Mouse (Mus musculus) limb, embryonic 14.5 days (tissue): ENCODE measurements around the gene Nt5dc2. TPM values are rescaled to one million over a fixed set of nuclear protein-coding genes. Genes with fewer than 3 reads are reported as not detected.

Experiments used
- ATAC-seq: fragments of 200-750 bp; cut with Nextera tagmentation; 2 replicates; pipeline ENCODE4 v1.8.0; 2017; ENCODE audit warnings: low read depth, moderate number of reproducible peaks, moderate TSS enrichment; ENCODE audit not compliant: low FRiP score
- DNase-seq: peaks from one replicate; pipeline ENCODE4 v3.0.0-alpha.2; 2015; ENCODE audit warnings: low spot score
- H3K27ac ChIP-seq: fragments of 300-500 bp; sonication (generic); replicated peaks from 2 replicates; pipeline ENCODE4 v1.5.1; 2014; ENCODE audit warnings: low read depth, mild to moderate bottlenecking, low read length, moderate library complexity, mixed read lengths
- H3K27me3 ChIP-seq: fragments of 300-500 bp; sonication (generic); 2 replicates; pipeline ENCODE4 v1.6.1; 2014; ENCODE audit warnings: low read length, mixed read lengths; ENCODE audit not compliant: control insufficient read depth, insufficient read depth
- H3K36me3 ChIP-seq: fragments of 300-500 bp; sonication (generic); 2 replicates; pipeline ENCODE4 v1.6.1; 2014; ENCODE audit warnings: mild to moderate bottlenecking, low read length, moderate library complexity, mixed read lengths; ENCODE audit not compliant: control insufficient read depth, insufficient read depth
- H3K4me1 ChIP-seq: fragments of 300-500 bp; sonication (generic); 2 replicates; pipeline ENCODE4 v1.6.1; 2014; ENCODE audit warnings: antibody characterized with exemption, low read length, mixed read lengths; ENCODE audit not compliant: control insufficient read depth, insufficient read depth
- H3K4me2 ChIP-seq: fragments of 300-500 bp; sonication (generic); replicated peaks from 2 replicates; pipeline ENCODE4 v1.6.1; 2014; ENCODE audit warnings: low read depth, mild to moderate bottlenecking, low read length, moderate library complexity; ENCODE audit not compliant: severe bottlenecking
- H3K4me3 ChIP-seq: fragments of 300-500 bp; sonication (generic); replicated peaks from 2 replicates; pipeline ENCODE4 v1.5.1; 2014; ENCODE audit warnings: low read length
- H3K9ac ChIP-seq: fragments of 300-500 bp; sonication (generic); 2 replicates; pipeline ENCODE4 v1.6.1; 2014; ENCODE audit warnings: mild to moderate bottlenecking, low read depth, low read length, moderate library complexity; ENCODE audit not compliant: severe bottlenecking
- H3K9me3 ChIP-seq: fragments of 300-500 bp; sonication (generic); 2 replicates; pipeline ENCODE4 v1.6.1; 2016; ENCODE audit warnings: low read length; ENCODE audit not compliant: control insufficient read depth
- POLR2A ChIP-seq: fragments of 200-500 bp; IDR thresholded peaks from 2 replicates; pipeline ENCODE4 v1.8.0; 2012; ENCODE audit warnings: inconsistent platforms, mild to moderate bottlenecking, moderate library complexity, borderline replicate concordance; ENCODE audit not compliant: insufficient read depth, insufficient read length; ENCODE audit errors: extremely low read depth
- WGBS: fragments of 180-500 bp; shearing (Covaris S2); extraction: QIAGEN DNeasy Blood & Tissue Kit; methylation state at CpG from one replicate; pipeline ENCODE4 v1.1.7; 2014; 5-methylcytosine and 5-hydroxymethylcytosine counted together
- polyA plus RNA-seq, 2 experiments: library from polyadenylated mRNA; depleted of rRNA in 1 of 2; stranded (reverse) in 1 of 2; unstranded in 1 of 2; fragments of >200 nt; fragmentation: Nextera tagmentation in 1 of 2; extraction: Ambion mirVana in 1 of 2; gene quantifications; 2 replicates each; pipeline versions ENCODE4 v1.2.1 to v1.2.3; 2012 to 2014

The Nt5dc2 gene
- polyA plus RNA-seq, 2 experiments = 357 to 361 TPM

DNA sequence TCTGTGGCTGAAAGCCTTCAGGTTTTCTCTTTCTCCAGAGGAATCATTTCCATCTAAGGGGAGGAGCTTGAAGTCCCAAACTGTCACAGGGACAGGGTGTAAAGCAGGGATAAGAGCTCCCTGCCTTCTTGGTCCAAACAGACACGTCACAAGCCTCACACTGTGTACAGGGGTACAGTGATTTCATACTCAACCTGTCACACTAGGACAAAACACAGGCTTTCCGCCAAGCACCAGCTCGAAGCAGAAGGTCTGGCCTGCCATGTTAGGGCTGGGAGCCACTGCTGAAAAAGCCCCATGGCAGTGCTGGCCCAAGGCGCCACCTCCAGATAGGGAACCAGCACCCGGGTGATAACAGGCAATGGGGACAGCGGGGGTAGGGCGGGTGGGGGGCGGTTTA, 33.2 kb downstream of the Nt5dc2 start:
- Histone ChIP-seq H3K4me1 (no peaks in the 10 kb centered on the region), H3K27me3 (no peaks in the 10 kb centered on the region), H3K9ac (no peak overlapping the region), H3K4me2 (no peak overlapping the region), H3K4me3 (no peak overlapping the region), H3K36me3 (no peaks in the 10 kb centered on the region), H3K9me3 (no peaks in the 10 kb centered on the region), H3K27ac (no peak overlapping the region)
- 78% methylated on average over 8 of the region's 8 CpGs for WGBS
- TF ChIP-seq POLR2A = no peak
- no peak for DNase-seq
- ATAC-seq = no peak

DNA sequence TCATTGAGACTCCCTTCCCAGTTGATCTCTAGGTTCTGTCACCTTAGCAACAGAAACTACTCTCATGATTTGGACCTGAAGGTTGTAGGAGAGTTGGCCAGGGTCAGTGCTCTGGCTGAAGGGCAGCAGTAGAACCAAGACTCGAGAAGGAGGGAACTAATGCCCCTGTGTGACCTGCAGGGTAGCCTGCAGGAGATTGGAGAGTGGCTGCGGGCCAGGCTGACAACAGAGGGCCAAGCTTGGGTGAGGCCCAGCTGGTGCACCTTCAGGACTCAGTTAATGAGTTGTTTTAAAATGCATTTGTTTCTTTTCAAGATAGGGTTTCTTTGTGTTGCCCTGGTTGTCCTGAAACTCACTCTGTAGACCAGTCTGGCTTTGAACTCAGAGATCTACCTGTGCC, 34.2 kb downstream of the Nt5dc2 start:
- DNase-seq (no peak), ATAC-seq (no peak)
- Histone ChIP-seq H3K27ac (no peak overlapping the region), H3K9ac (no peak overlapping the region), H3K36me3 (peaks cover 2% of the 10 kb centered on the region), H3K4me2 (no peak overlapping the region), H3K4me3 (no peak overlapping the region), H3K27me3 (no peaks in the 10 kb centered on the region), H3K9me3 (no peaks in the 10 kb centered on the region), H3K4me1 (no peaks in the 10 kb centered on the region)
- TF ChIP-seq POLR2A = no peak
- 64% methylated on average over 2 of the region's 2 CpGs for WGBS

- H3K9me3 ChIP-seq = no peaks in the 10 kb centered on the region
- DNase-seq = no peak
- no peak for ATAC-seq
- no peaks in the 10 kb centered on the region for H3K4me1 ChIP-seq
- 63% methylated on average over 7 of the region's 7 CpGs for WGBS
- H3K4me2 ChIP-seq = no peak overlapping the region
- peaks cover 7% of the 10 kb centered on the region for H3K36me3 ChIP-seq
- H3K27me3 ChIP-seq = no peaks in the 10 kb centered on the region
- TF ChIP-seq POLR2A = no peak
- no peak overlapping the region for H3K27ac ChIP-seq
- H3K9ac ChIP-seq = no peak overlapping the region
- no peak overlapping the region for H3K4me3 ChIP-seq
Measured at GRCm38 (mm10) chr14:31165458-31165857, 34.6 kb downstream of the Nt5dc2 start.

DNA sequence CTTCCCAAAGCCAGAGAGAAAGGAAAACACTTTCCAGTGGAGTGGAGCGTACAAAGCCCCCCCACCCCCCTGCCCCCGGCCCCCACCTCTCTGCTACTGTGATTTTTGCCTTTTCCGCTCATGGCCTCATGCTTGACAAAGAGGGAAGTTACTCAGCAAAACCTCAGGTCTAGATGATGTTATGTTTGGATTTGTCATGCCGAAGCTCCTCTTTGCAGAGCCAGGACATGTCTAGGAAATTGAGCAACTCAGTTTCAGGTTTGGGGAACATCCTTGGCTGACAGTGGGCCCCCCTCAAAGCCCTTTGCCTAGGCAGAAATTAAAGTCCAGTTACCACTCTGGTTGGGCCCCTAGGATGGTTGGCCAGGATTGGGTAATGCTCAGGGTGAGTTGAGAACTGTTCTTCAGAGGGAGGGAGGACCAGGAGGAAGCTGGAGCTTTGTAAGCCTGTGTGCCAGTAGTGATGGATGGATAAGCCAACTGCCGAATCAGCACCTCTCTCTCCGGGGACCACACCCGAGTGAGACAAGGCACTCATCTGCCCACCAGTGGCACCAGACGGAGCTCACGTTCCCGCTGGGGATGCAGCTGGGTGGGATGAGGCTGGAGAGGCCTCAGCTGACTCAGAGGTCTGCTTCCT, 35.3 kb downstream of the Nt5dc2 start:
- no peak overlapping the region for H3K27ac ChIP-seq
- H3K9ac ChIP-seq = no peak overlapping the region
- WGBS = 56% methylated on average over 10 of the region's 10 CpGs
- H3K4me2 ChIP-seq = no peak overlapping the region
- H3K9me3 ChIP-seq = no peaks in the 10 kb centered on the region
- no peak for TF ChIP-seq POLR2A
- no peak; the same call in 1 of the 2 replicates for ATAC-seq
- no peak for DNase-seq
- no peaks in the 10 kb centered on the region for H3K4me1 ChIP-seq
- H3K27me3 ChIP-seq = no peaks in the 10 kb centered on the region
- peaks cover 13% of the 10 kb centered on the region for H3K36me3 ChIP-seq
- H3K4me3 ChIP-seq = no peak overlapping the region

DNA sequence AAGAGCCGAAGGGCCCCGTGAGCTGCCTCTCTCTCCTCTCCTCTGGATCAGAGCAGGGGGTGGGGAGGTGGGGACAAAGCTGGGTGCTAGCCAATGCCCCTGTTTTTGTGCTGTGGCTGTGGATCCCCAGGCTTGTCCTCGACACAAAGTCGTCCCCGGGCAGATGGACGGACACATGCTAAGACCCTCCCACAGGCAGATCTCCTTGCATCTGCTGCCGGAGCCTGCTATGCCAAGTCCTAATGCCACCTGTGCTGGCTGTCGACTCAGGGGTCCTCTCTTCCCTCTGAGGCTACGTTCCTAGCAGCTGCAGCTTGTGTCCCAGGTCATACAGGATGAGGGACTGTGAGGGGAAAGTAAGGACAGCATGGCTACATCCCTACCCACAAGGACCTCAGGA, 36.0 kb downstream of the Nt5dc2 start:
- DNase-seq = no peak
- Histone ChIP-seq H3K36me3 (peaks cover 21% of the 10 kb centered on the region), H3K4me1 (no peaks in the 10 kb centered on the region), H3K9ac (peak overlapping the region; percentile 2; the same call in 1 of the 2 replicates), H3K4me2 (no peak overlapping the region), H3K27ac (no peak overlapping the region), H3K27me3 (no peaks in the 10 kb centered on the region), H3K9me3 (no peaks in the 10 kb centered on the region), H3K4me3 (no peak overlapping the region)
- 70% methylated on average over 9 of the region's 9 CpGs for WGBS
- no peak for TF ChIP-seq POLR2A
- ATAC-seq = no peak
